Mouse (Mus musculus): ENCODE measurements around the gene B230307C23Rik. TPM values are rescaled to one million over a fixed set of nuclear protein-coding genes. Genes with fewer than 3 reads are reported as not detected.

The B230307C23Rik gene
- total and polyA plus RNA-seq, 3 experiments: 48.7 to 53.3 (median 50.8) TPM

DNA sequence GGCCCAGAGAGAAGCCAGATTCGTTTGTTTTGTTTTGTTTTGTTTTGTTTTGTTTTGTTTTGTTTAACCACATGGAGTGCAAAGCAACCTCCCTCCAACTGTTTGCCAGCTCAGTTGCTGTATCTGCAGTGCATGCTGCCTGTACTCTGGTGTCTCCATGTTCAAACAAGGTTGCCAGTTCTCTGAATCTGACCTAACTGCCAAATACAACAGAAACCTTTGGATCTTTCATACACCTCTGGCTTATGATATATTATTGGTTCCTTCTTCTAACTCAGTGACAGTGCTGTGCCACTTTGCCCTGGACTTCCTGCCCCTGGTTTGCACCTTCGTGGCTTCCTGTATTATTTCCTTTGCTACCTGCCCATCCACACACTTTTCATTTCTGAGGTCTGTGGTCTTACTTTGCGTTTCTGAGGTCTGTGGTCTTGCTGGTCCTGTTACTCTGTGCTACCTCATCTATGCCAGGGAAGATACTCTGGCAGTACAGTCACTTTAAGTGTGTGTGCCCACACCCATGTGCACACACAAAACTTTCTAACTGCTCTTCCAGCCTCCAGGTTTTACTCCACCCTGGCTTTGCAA, 33.1 kb upstream of the B230307C23Rik start:
- in situ Hi-C loops (cut with MboI; ENCODE audit: low pct_ligation_motif_present, low pct_unique_long_range_greater_than_20kb, low sequenced_read_pairs): no loop called here

DNA sequence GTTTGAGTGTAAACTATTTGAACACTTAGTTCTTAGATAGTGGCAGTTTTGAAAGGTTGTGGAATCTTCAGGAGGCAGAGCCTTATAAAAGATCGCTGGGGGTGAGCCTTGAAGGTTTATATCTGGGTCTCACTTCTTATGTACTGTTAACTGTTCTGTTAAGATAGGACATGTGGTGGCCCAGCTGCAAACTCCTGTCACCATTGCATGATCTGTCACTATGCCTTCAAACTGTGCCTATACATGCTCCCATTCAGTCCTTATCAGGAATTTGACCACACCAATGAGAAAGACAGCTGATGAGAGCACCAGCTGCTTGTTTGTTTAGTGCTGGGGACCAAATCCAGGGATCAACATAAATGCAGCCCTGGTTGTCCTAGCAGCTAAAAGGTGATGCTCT, 19.8 kb upstream of the B230307C23Rik start:
- dilution Hi-C loops (cut with MboI; ENCODE audit: extremely low pct_ligation_motif_present, extremely low pct_unique_long_range_greater_than_20kb, low sequenced_read_pairs): no loop called here

More for the DNA sequence above, 33.1 kb upstream of the B230307C23Rik start:
- Histone ChIP-seq H3K36me3 (replicated peaks in 1 of 2; ENCODE audit: control insufficient read depth in 1 of 2, insufficient read depth in 1 of 2, low read length in 1 of 2) (peaks cover 3 to 11% of the 10 kb centered on the region in 2 experiments), H3K4me3 (replicated peaks in 1 of 3; ENCODE audit: low read depth in 2 of 3, low read length in 2 of 3, poor library complexity in 1 of 3) (no peak overlapping the region), H3K27ac (ENCODE audit: insufficient read depth, low read depth) (no peak overlapping the region), H3K79me2 (replicated peaks; ENCODE audit: control insufficient read depth, extremely low read depth, insufficient read depth, poor library complexity, severe bottlenecking) (peaks cover 13% of the 10 kb centered on the region), H3K4me2 (ENCODE audit: insufficient read depth, low read depth, poor library complexity, severe bottlenecking) (no peak overlapping the region), H3K27me3 (replicated peaks) (no peaks in the 10 kb centered on the region), H3K9me3 (replicated peaks; ENCODE audit: low read length) (no peaks in the 10 kb centered on the region), H3K9ac (ENCODE audit: insufficient read depth, low read depth) (no peak overlapping the region), H3K4me1 (ENCODE audit: control insufficient read depth in 1 of 2, insufficient read depth in 2 of 2) (peaks cover 3 to 37% of the 10 kb centered on the region in 2 experiments)
- no peak for TF ChIP-seq CHD1 (IDR thresholded peaks at IDR 0.05; ENCODE audit: low read depth, low read length)
- no peak for TF ChIP-seq SIN3A (IDR thresholded peaks at IDR 0.05; ENCODE audit: low read length)
- TF ChIP-seq ZNF384 (IDR thresholded peaks at IDR 0.05; ENCODE audit: low read depth, low read length): no peak
- no peak for TF ChIP-seq TBP (conservative IDR thresholded peaks at IDR 0.05; ENCODE audit: low read depth, low read length)
- TF ChIP-seq USF2 (conservative IDR thresholded peaks at IDR 0.05; ENCODE audit: low read depth, low read length): no peak
- no peak for TF ChIP-seq EP300 (IDR thresholded peaks at IDR 0.05; ENCODE audit: low read length)
- TF ChIP-seq SMC3 (IDR thresholded peaks at IDR 0.05; ENCODE audit: low read depth, low read length): no peak
- TF ChIP-seq MXI1 (IDR thresholded peaks at IDR 0.05; ENCODE audit: low read depth, low read length): no peak
- TF ChIP-seq JUN (IDR thresholded peaks at IDR 0.05; ENCODE audit: insufficient read depth, low read depth, low read length): no peak
- TF ChIP-seq ZKSCAN1 (IDR thresholded peaks at IDR 0.05; ENCODE audit: borderline replicate concordance, low read depth, low read length): no peak
- no peak for TF ChIP-seq JUND (conservative IDR thresholded peaks at IDR 0.05; ENCODE audit: low read depth, low read length)
- TF ChIP-seq ZC3H11A (IDR thresholded peaks at IDR 0.05; ENCODE audit: low read depth, low read length): no peak
- TF ChIP-seq NELFE (IDR thresholded peaks at IDR 0.05; ENCODE audit: low read depth, low read length): no peak
- dilution Hi-C loops (cut with MboI; ENCODE audit: extremely low pct_ligation_motif_present, extremely low pct_unique_long_range_greater_than_20kb, low sequenced_read_pairs): no loop called here
- DNase-seq (ENCODE audit: extremely low read depth): no peak

More for the DNA sequence above, 19.8 kb upstream of the B230307C23Rik start:
- H3K9ac ChIP-seq (ENCODE audit: insufficient read depth, low read depth): no peak overlapping the region
- no peak for DNase-seq (ENCODE audit: extremely low read depth)
- peaks cover 0 to 9% of the 10 kb centered on the region in 2 experiments; a peak in 2 of 4 replicates for H3K4me1 ChIP-seq (ENCODE audit: control insufficient read depth in 1 of 2, insufficient read depth in 2 of 2)
- H3K9me3 ChIP-seq (replicated peaks; ENCODE audit: low read length): no peaks in the 10 kb centered on the region
- H3K36me3 ChIP-seq (replicated peaks in 1 of 2; ENCODE audit: control insufficient read depth in 1 of 2, insufficient read depth in 1 of 2, low read length in 1 of 2): no peaks in the 10 kb centered on the region
- no peaks in the 10 kb centered on the region for H3K27me3 ChIP-seq (replicated peaks)
- no peak overlapping the region for H3K4me2 ChIP-seq (ENCODE audit: insufficient read depth, low read depth, poor library complexity, severe bottlenecking)
- in situ Hi-C loops (cut with MboI; ENCODE audit: low pct_ligation_motif_present, low pct_unique_long_range_greater_than_20kb, low sequenced_read_pairs): no loop called here
- no peak overlapping the region for H3K4me3 ChIP-seq (replicated peaks in 1 of 3; ENCODE audit: low read depth in 2 of 3, low read length in 2 of 3, poor library complexity in 1 of 3)
- no peaks in the 10 kb centered on the region for H3K79me2 ChIP-seq (replicated peaks; ENCODE audit: control insufficient read depth, extremely low read depth, insufficient read depth, poor library complexity, severe bottlenecking)
- TF ChIP-seq BHLHE40 (IDR thresholded peaks at IDR 0.05; ENCODE audit: low read depth, low read length): no peak
- no peak for TF ChIP-seq POLR2AphosphoS2 (IDR thresholded peaks at IDR 0.05; ENCODE audit: low read depth, low read length)
- no peak for TF ChIP-seq TBP (conservative IDR thresholded peaks at IDR 0.05; ENCODE audit: low read depth, low read length)
- TF ChIP-seq E2F4 (IDR thresholded peaks at IDR 0.05; ENCODE audit: insufficient replicate concordance, low read depth, low read length): no peak
- no peak for TF ChIP-seq MEF2A (IDR thresholded peaks at IDR 0.05; ENCODE audit: borderline replicate concordance, low read depth, low read length)
- TF ChIP-seq RCOR1 (conservative IDR thresholded peaks at IDR 0.05; ENCODE audit: low read depth, low read length): no peak
- no peak for TF ChIP-seq NELFE (IDR thresholded peaks at IDR 0.05; ENCODE audit: low read depth, low read length)
- TF ChIP-seq USF1 (IDR thresholded peaks at IDR 0.05; ENCODE audit: low read depth, low read length): no peak
- no peak for TF ChIP-seq MYC (IDR thresholded peaks at IDR 0.05; ENCODE audit: low read depth, low read length)
- TF ChIP-seq ZKSCAN1 (IDR thresholded peaks at IDR 0.05; ENCODE audit: borderline replicate concordance, low read depth, low read length): no peak
- TF ChIP-seq SMC3 (IDR thresholded peaks at IDR 0.05; ENCODE audit: low read depth, low read length): no peak
- no peak for TF ChIP-seq CHD2 (IDR thresholded peaks at IDR 0.05; ENCODE audit: low read length)
- TF ChIP-seq HCFC1 (IDR thresholded peaks at IDR 0.05; ENCODE audit: low read depth, low read length): no peak
- TF ChIP-seq ETS1 (conservative IDR thresholded peaks at IDR 0.05; ENCODE audit: low read depth, low read length): no peak
- no peak for TF ChIP-seq MAZ (IDR thresholded peaks at IDR 0.05; ENCODE audit: low read depth, low read length)
- TF ChIP-seq JUND (conservative IDR thresholded peaks at IDR 0.05; ENCODE audit: low read depth, low read length): no peak
- TF ChIP-seq UBTF (IDR thresholded peaks at IDR 0.05; ENCODE audit: low read depth, low read length): no peak
- no peak for TF ChIP-seq ELF1 (IDR thresholded peaks at IDR 0.05; ENCODE audit: low read depth, low read length)
- TF ChIP-seq GABPA (IDR thresholded peaks at IDR 0.05; ENCODE audit: insufficient replicate concordance, low read depth, low read length): no peak
- no peak for TF ChIP-seq ZMIZ1 (IDR thresholded peaks at IDR 0.05; ENCODE audit: low read depth, low read length)
- no peak overlapping the region for H3K27ac ChIP-seq (ENCODE audit: insufficient read depth, low read depth)
